Mouse (Mus musculus) lung, postnatal 0 days (tissue): ENCODE measurements around the gene Sike1.

Experiments
- CTCF ChIP-seq: IDR thresholded peaks from 2 replicates; pipeline ENCODE4 v1.5.1; 2016; ENCODE audit warnings: antibody characterized with exemption, mild to moderate bottlenecking
- EP300 ChIP-seq: IDR thresholded peaks from 2 replicates; pipeline ENCODE4 v1.6.1; 2016; ENCODE audit warnings: antibody characterized with exemption, mild to moderate bottlenecking, control low read depth

DNA sequence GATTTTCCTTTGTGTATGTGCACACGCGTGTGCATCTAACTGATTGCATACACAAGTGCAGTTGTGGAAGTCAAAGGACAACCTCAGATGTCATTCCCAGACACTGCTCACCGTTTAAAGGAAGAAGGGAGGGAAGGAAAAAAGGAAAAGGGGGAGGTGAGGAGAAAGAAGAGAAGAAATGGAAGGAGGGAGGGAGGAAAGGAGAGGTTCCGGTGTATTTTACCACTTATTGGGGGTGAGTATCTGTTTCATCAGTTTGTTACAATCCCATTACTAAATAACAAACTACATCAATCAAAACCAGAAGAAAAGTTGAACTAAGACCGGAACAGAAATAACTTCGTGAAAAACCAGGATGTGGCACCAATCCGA, 289 bp upstream of the Sike1 start:
- no peak for TF ChIP-seq CTCF
- TF ChIP-seq EP300: peak; percentile 8; the same call in 1 of the 2 replicates
